Mouse (Mus musculus) spleen, adult 2 months (tissue): Measurements from ENCODE around the gene Cd209e.

Source experiments
- CTCF ChIP-seq: fragments of 200-500 bp; IDR thresholded peaks from 2 replicates; pipeline ENCODE4 v1.5.1; 2011; ENCODE audit warnings: mild to moderate bottlenecking, inconsistent platforms; ENCODE audit not compliant: insufficient read depth, insufficient read length, insufficient replicate concordance; ENCODE audit errors: extremely low read depth
- POLR2A ChIP-seq: fragments of 200-500 bp; IDR thresholded peaks from 2 replicates; pipeline ENCODE4 v1.6.1; 2011; ENCODE audit warnings: low read depth, low read length, inconsistent platforms

GRCm38 (mm10) chr8:3876121-3876520, 22.0 kb upstream of the Cd209e start:
- no peak for TF ChIP-seq CTCF
- no peak for TF ChIP-seq POLR2A
